Mouse (Mus musculus): Measurements from ENCODE around the gene Rabgap1.

DNA sequence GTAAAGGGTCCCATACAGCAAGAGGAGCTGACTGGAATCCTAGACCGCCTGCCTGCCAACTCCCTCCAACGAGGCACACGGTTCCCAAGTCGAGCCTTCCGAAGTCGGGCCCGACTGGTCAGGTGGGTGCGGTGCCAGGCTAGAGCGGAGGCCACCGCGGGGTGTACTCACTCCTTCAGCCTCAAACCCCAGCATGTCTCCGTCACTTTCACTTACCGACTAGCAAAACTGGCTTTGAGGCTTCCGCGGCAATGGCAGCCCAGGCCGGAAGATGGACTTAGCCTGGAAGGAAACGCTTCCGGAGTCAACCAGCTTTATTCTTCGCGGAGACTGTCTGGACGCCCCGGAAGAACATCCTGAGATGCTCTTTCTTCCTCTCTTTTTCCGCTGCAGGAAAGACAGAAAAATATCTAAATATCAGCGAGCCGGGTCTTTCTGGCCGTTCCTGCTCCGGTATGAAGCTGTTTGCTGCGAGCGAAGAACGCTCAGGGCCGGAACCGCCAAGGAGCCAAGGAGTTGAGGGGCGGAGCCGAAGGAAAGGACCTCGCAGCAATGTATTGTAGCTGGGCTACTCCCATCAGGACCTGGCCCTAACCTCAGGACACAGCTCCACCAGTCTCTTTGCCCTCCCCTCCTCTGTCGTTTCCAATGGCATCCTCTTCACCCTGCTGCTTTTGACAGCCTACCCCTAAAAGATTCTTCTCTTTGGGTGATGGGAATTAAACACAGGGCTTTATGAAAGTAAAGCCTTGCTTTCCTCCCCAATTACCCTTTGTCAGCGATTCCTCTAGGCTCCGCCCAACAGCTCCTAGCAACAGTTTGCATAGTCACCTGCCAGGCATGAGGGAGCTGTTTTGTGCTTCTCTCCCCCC is 12.2 kb upstream of the Rabgap1 start:
- no peak for TF ChIP-seq EP300 (IDR thresholded peaks at IDR 0.05; ENCODE audit: low read depth)
- TF ChIP-seq CTCF (IDR thresholded peaks at IDR 0.05; ENCODE audit: low read depth), result no peak
